ENCODE assay signal across 10 mouse cellular contexts in genomic region chr11:72470004-72470403, GRCm38 (mm10). TPM values are rescaled to one million over a fixed set of nuclear protein-coding genes. Genes with fewer than 3 reads are reported as not detected.
DNase-seq lines count a peak whose midpoint lies in the region; ATAC-seq and TF ChIP-seq lines count a peak whose summit lies in the region.
"Had no signal": no experiment of that assay in that cellular context is flagged by ENCODE, and none has a peak within 500 bp of the region (broad histone marks: within the 10 kb centered on the region; RNA-seq: fewer than 3 reads in every experiment).

No protein-coding gene starts in this region.

- no peaks in the 10 kb centered on the region for H3K27me3 ChIP-seq in heart, embryonic 16.5 days (ENCODE audit: control insufficient read depth, insufficient read depth, low read length)
- no peaks in the 10 kb centered on the region for H3K27me3 ChIP-seq in liver, embryonic 11.5 days (replicated peaks; ENCODE audit: control insufficient read depth, insufficient read depth, low read length)
- no peaks in the 10 kb centered on the region for H3K27me3 ChIP-seq in liver, embryonic 12.5 days (replicated peaks)

- peak overlapping the region; percentile 60 for H3K27ac ChIP-seq in heart, embryonic 16.5 days (ENCODE audit: low read length)
- H3K27ac ChIP-seq in liver, embryonic 11.5 days (ENCODE audit: low read depth, low read length), result peak overlapping the region; percentile 54
- H3K27ac ChIP-seq in cortical plate, adult 2 months (ENCODE audit: insufficient read depth, low read length), result peak overlapping the region; percentile 22; the same call in 1 of the 2 replicates
- H3K27ac ChIP-seq in liver, embryonic 12.5 days, result peak overlapping the region; percentile 15
- H3K27ac ChIP-seq: hindbrain, embryonic 14.5 days; liver, embryonic 14.5 days had no signal

- TF ChIP-seq CTCF in cortical plate, adult 2 months (IDR thresholded peaks at IDR 0.05; ENCODE audit: extremely low read depth, insufficient read depth, low read length), result no peak

- H3K4me3 ChIP-seq in heart, embryonic 16.5 days (ENCODE audit: low read length), result no peak overlapping the region
- H3K4me3 ChIP-seq in liver, embryonic 11.5 days (ENCODE audit: low read depth, low read length), result no peak overlapping the region
- H3K4me3 ChIP-seq in cortical plate, adult 2 months (ENCODE audit: insufficient read depth, low read length), result no peak overlapping the region
- no peak overlapping the region for H3K4me3 ChIP-seq in liver, embryonic 12.5 days

- no peaks in the 10 kb centered on the region for H3K36me3 ChIP-seq in heart, embryonic 16.5 days (ENCODE audit: control insufficient read depth, insufficient read depth)
- H3K36me3 ChIP-seq in liver, embryonic 11.5 days (ENCODE audit: control insufficient read depth, insufficient read depth, low read length), result peaks cover 2% of the 10 kb centered on the region; the same call in 1 of the 2 replicates
- peaks cover 21% of the 10 kb centered on the region for H3K36me3 ChIP-seq in liver, embryonic 12.5 days

- H3K9me3 ChIP-seq in heart, embryonic 16.5 days (replicated peaks; ENCODE audit: control insufficient read depth, low read length), result no peaks in the 10 kb centered on the region
- no peaks in the 10 kb centered on the region for H3K9me3 ChIP-seq in liver, embryonic 11.5 days (ENCODE audit: control insufficient read depth, low read length)
- no peaks in the 10 kb centered on the region for H3K9me3 ChIP-seq in liver, embryonic 12.5 days (replicated peaks)

- H3K4me2 ChIP-seq in heart, embryonic 16.5 days (ENCODE audit: low read depth, low read length), result no peak overlapping the region
- no peak overlapping the region for H3K4me2 ChIP-seq in liver, embryonic 11.5 days
- no peak overlapping the region for H3K4me2 ChIP-seq in liver, embryonic 12.5 days
- H3K4me2 ChIP-seq: hindbrain, embryonic 14.5 days had no signal

- H3K4me1 ChIP-seq in heart, embryonic 16.5 days (ENCODE audit: control insufficient read depth, insufficient read depth, low read length), result peaks cover 41% of the 10 kb centered on the region
- peaks cover 80% of the 10 kb centered on the region for H3K4me1 ChIP-seq in liver, embryonic 11.5 days (replicated peaks; ENCODE audit: control insufficient read depth, insufficient read depth, low read length)
- H3K4me1 ChIP-seq in cortical plate, adult 2 months (ENCODE audit: control insufficient read depth, insufficient read depth, low read length), result peaks cover 12% of the 10 kb centered on the region
- H3K4me1 ChIP-seq in liver, embryonic 12.5 days, result peaks cover 96% of the 10 kb centered on the region

- DNase-seq in heart, postnatal 10 days, result no peak
- no peak for DNase-seq in liver, embryonic 11.5 days (ENCODE audit: low spot score)
- DNase-seq in liver, result no peak
- DNase-seq in frontal cortex, adult 2 months (ENCODE audit: extremely low spot score in 1 of 2, low spot score in 1 of 2), result no peak

- no peak for TF ChIP-seq POLR2A in cortical plate, adult 2 months (IDR thresholded peaks at IDR 0.05; ENCODE audit: extremely low read depth, insufficient read depth, low read length)

- 36% methylated on average over 4 of the region's 4 CpGs for WGBS in heart, embryonic 16.5 days
- 55% methylated on average over 4 of the region's 4 CpGs for WGBS in liver, embryonic 11.5 days
- WGBS in liver, embryonic 12.5 days (ENCODE audit: insufficient replicate concordance), result 47% methylated on average over 4 of the region's 4 CpGs

- intact Hi-C loops in heart, postnatal 10 days (cut with DNase I), result no loop called here

- no peak for ATAC-seq in heart, embryonic 16.5 days (replicated peaks; ENCODE audit: extremely low read depth, insufficient read depth, low FRiP score)
- no peak for ATAC-seq in liver, embryonic 11.5 days (replicated peaks; ENCODE audit: low FRiP score)
- ATAC-seq in liver, embryonic 12.5 days, result no peak

- no peak overlapping the region for H3K9ac ChIP-seq in heart, embryonic 16.5 days (ENCODE audit: low read length)
- H3K9ac ChIP-seq in liver, embryonic 11.5 days (ENCODE audit: low read depth, low read length), result no peak overlapping the region
- H3K9ac ChIP-seq in liver, embryonic 12.5 days, result no peak overlapping the region
- H3K9ac ChIP-seq: hindbrain, embryonic 14.5 days; liver, embryonic 14.5 days had no signal

RNA-seq across cellular contexts. Expression of gene Spns2, which starts 19.7 kb away (rescaled TPM):
- polyA plus RNA-seq in heart, embryonic 16.5 days (2015; fragmentation: Nextera tagmentation; extraction: Ambion mirVana), result 1.8 and 3.6 TPM in 2 replicates
- 10 to 100 TPM; 18.0 to 19.5 TPM for total RNA-seq in heart, postnatal 10 days (2021)
- 20.0 and 21.0 TPM in 2 replicates for polyA plus RNA-seq in liver, embryonic 11.5 days (2014; fragmentation: Nextera tagmentation; extraction: Ambion mirVana)
- polyA plus RNA-seq in cortical plate, adult 2 months (2012; rRNA removed), result 45.2 and 52.9 TPM in 2 replicates
- 11.1 and 11.7 TPM in 2 replicates for polyA plus RNA-seq in liver, embryonic 12.5 days (2016; fragmentation: Nextera tagmentation; extraction: Ambion mirVana)
- polyA plus RNA-seq in frontal cortex, adult 2 months (2012; rRNA removed), result 45.0 and 47.0 TPM in 2 replicates

RNA-seq across cellular contexts. Expression of gene Mybbp1a, which starts 28.8 kb away (rescaled TPM):
- 70.2 and 81.8 TPM in 2 replicates for polyA plus RNA-seq in heart, embryonic 16.5 days (2015; fragmentation: Nextera tagmentation; extraction: Ambion mirVana)
- 10 to 100 TPM; 47.0 to 50.0 TPM for total RNA-seq in heart, postnatal 10 days (2021)
- polyA plus RNA-seq in liver, embryonic 11.5 days (2014; fragmentation: Nextera tagmentation; extraction: Ambion mirVana), result 263 and 272 TPM in 2 replicates
- polyA plus RNA-seq in cortical plate, adult 2 months (2012; rRNA removed), result 48.1 and 56.2 TPM in 2 replicates
- polyA plus RNA-seq in liver, embryonic 12.5 days (2016; fragmentation: Nextera tagmentation; extraction: Ambion mirVana), result 174 and 192 TPM in 2 replicates
- 55.3 and 61.4 TPM in 2 replicates for polyA plus RNA-seq in frontal cortex, adult 2 months (2012; rRNA removed)

RNA-seq across cellular contexts. Expression of gene Ggt6, which starts 34.7 kb away (rescaled TPM):
- polyA plus RNA-seq in heart, embryonic 16.5 days (2015; fragmentation: Nextera tagmentation; extraction: Ambion mirVana), result 0.17 TPM in 1 of 2 replicates, not detected in the other
- total RNA-seq in heart, postnatal 10 days (2021), result not detected
- not detected in 2 replicates for polyA plus RNA-seq in liver, embryonic 11.5 days (2014; fragmentation: Nextera tagmentation; extraction: Ambion mirVana)
- polyA plus RNA-seq in cortical plate, adult 2 months (2012; rRNA removed), result 0.25 and 0.27 TPM in 2 replicates
- 0.12 TPM in 1 of 2 replicates, not detected in the other for polyA plus RNA-seq in liver, embryonic 12.5 days (2016; fragmentation: Nextera tagmentation; extraction: Ambion mirVana)
- 0.15 and 0.22 TPM in 2 replicates for polyA plus RNA-seq in frontal cortex, adult 2 months (2012; rRNA removed)
- polyA plus RNA-seq: midbrain, postnatal 0 days had no signal

RNA-seq across cellular contexts. Expression of gene Smtnl2, which starts 58.5 kb away (rescaled TPM):
- 115 and 121 TPM in 2 replicates for polyA plus RNA-seq in heart, embryonic 16.5 days (2015; fragmentation: Nextera tagmentation; extraction: Ambion mirVana)
- 10 to 100 TPM; 39.0 to 40.9 TPM for total RNA-seq in heart, postnatal 10 days (2021)
- 22.9 and 24.8 TPM in 2 replicates for polyA plus RNA-seq in liver, embryonic 11.5 days (2014; fragmentation: Nextera tagmentation; extraction: Ambion mirVana)
- polyA plus RNA-seq in cortical plate, adult 2 months (2012; rRNA removed), result 0.78 and 1.6 TPM in 2 replicates
- 11.3 and 12.5 TPM in 2 replicates for polyA plus RNA-seq in liver, embryonic 12.5 days (2016; fragmentation: Nextera tagmentation; extraction: Ambion mirVana)
- 2.8 and 3.2 TPM in 2 replicates for polyA plus RNA-seq in frontal cortex, adult 2 months (2012; rRNA removed)
